Mouse (Mus musculus) adrenal gland, postnatal 25 days (tissue): ENCODE results near the gene Gm44. TPM values are rescaled to one million over a fixed set of nuclear protein-coding genes. Genes with fewer than 3 reads are reported as not detected.
"Not testable (repeated sequence)": the region's sequence is repeated elsewhere in the genome, so short reads cannot be mapped to it uniquely, and the experiment has no call there.

Experiments
- DNase-seq: peaks from one replicate; pipeline ENCODE4 v3.0.0; 2021; ENCODE audit warnings: mixed read lengths
- long read RNA-seq: library from polyadenylated mRNA; stranded (forward); transcript quantifications from one replicate; pipeline ENCODE4 v2.0.0, GENCODE M21; 2021
- total RNA-seq: library from RNA; stranded (reverse); gene quantifications from 2 replicates; pipeline ENCODE4 v1.2.3, GENCODE M21; 2021

Gene Gm44
- not detected in 2 replicates for total RNA-seq
- long read RNA-seq = 0 reads

DNA sequence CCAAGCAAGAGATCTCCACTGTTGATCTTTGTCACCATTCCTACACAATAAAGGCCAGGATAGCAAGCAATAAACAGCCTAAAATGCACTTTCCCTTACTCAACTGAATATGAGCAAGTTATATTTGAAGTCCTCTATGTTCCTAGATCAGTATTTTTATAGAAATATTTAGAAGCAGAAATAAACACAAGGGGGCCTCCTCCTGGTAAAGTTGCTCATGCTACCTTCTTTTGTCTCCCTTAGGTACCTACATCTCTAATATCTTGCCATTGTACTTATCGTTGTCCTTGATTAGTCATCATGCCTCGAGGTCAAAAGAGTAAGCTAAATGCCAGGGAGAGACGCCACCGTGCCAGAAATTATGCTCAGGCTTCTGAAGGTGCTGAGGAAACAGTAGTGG is at the start of gene Gm44:
TSS of gene Gm44 (plus strand) at position 301 of the 400 bp plus-strand sequence.
- DNase-seq = no peak

DNA sequence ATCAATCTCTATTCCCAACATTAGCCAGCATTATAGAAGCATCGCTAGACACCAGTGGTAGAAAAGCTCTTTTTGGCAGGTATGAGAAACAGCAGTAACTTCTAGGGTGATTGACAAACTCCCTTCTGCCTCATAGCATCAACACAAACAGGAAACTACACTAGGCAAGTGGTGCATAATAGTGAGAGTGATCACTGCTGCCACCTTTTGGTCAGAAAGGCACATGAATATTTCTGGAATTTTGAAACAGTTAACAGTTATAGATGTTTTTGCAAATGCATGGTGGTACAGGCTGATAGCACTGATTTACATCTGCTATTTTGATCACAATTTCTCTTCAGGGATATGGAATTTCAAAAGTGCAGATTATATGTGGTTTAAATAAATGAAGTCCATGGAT is 36.0 kb downstream of the Gm44 start:
- no peak for DNase-seq

DNA sequence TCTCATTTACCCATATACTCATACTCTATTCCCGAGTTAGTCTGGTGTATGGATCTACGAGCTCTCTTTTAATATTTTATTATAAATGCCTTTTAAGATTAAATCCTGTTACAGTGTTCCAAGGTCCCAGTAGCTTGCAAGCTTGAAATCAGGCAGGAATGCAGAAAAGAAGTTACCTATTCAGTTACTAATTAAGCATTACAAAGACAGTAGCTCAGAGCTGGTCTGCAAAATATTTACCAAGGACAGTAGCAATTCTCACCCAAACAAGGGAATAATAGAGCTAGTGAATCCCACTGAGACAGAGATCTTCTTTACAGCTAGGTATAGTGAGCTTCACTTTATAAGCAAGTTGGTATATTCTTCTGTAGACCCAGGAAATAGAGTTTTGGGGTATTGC is 46.3 kb downstream of the Gm44 start:
- DNase-seq = not testable (repeated sequence)
